Mouse (Mus musculus) heart, embryonic 10.5 days (tissue): ENCODE results near the gene Chd8. TPM values are rescaled to one million over a fixed set of nuclear protein-coding genes. Genes with fewer than 3 reads are reported as not detected.
"Not testable (repeated sequence)": the region's sequence is repeated elsewhere in the genome, so short reads cannot be mapped to it uniquely, and the experiment has no call there.

Experiments
- DNase-seq: peaks from one replicate; pipeline ENCODE4 v3.0.0-alpha.2; 2017; ENCODE audit warnings: low spot score
- H3K27ac ChIP-seq: fragments of 300-500 bp; sonication (generic); 2 replicates; pipeline ENCODE4 v1.5.1; 2016; ENCODE audit warnings: mild to moderate bottlenecking
- H3K27me3 ChIP-seq: fragments of 300-500 bp; sonication (generic); 2 replicates; pipeline ENCODE4 v1.6.1; 2016; ENCODE audit warnings: mild to moderate bottlenecking; ENCODE audit not compliant: poor library complexity, insufficient read depth, severe bottlenecking
- H3K36me3 ChIP-seq: fragments of 300-500 bp; sonication (generic); 2 replicates; pipeline ENCODE4 v1.6.1; 2016; ENCODE audit warnings: mild to moderate bottlenecking, moderate library complexity
- H3K4me1 ChIP-seq: fragments of 300-500 bp; sonication (generic); 2 replicates; pipeline ENCODE4 v1.6.1; 2016; ENCODE audit warnings: mild to moderate bottlenecking
- H3K4me3 ChIP-seq: fragments of 300-500 bp; sonication (generic); 2 replicates; pipeline ENCODE4 v1.5.1; 2016; ENCODE audit warnings: mild to moderate bottlenecking, moderate library complexity
- H3K9me3 ChIP-seq: fragments of 300-500 bp; sonication (generic); 2 replicates; pipeline ENCODE4 v1.6.1; 2016; ENCODE audit warnings: mild to moderate bottlenecking, moderate library complexity
- WGBS: fragments of 180-500 bp; shearing (Covaris S2); methylation state at CpG from one replicate; pipeline ENCODE4 v1.1.7; 2016; 5-methylcytosine and 5-hydroxymethylcytosine counted together
- polyA plus RNA-seq: library from polyadenylated mRNA; unstranded; fragments of >200 nt; fragmentation: Nextera tagmentation; extraction: Ambion mirVana; gene quantifications from 2 replicates; pipeline ENCODE4 v1.2.1, GENCODE M21; 2016

Chd8 gene
- polyA plus RNA-seq = 32.6 and 34.0 TPM in 2 replicates

DNA sequence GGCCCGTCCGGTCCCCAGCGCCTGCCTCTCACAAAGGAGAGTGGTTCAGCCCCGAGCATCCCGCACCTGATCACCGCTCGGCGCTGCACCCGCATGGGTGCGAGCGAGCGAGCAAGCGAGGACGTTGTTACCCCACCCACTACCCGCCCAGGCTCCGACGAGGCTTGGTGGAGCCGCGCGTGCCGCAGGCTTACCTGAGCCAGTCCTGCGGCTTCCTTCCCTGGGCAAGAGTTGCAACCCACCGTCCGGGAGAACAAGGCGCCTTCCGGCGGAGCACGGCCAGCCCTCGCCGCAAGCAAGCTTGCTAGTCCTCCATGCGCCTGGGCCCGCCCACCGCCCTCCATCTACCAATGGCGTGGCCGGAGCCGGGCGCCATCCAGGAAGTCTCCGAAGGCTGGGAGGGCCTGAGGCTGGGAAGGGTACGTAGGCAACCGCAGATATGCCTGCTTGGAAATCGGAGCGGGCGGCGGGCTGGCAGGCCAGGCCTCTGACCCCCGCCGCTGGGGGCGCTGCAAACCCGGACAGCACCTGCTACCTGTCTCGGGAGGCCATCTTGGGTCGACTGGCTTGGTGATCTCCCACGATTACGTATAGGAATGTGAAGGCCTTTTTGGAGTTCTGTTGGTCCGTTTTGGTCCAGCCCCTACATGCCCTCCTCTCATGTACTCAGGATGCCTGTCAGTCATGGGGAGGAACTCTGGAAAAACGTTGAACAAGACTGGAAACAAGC, at the start of gene Chd8:
Gene Chd8 (minus strand): TSS at position 297 of the 730 bp plus-strand sequence.
- H3K27me3 ChIP-seq = no peaks in the 10 kb centered on the region
- peaks cover 4% of the 10 kb centered on the region; the same call in 1 of the 2 replicates for H3K4me1 ChIP-seq
- peak within 1 kb of the TSS; percentile 82 for H3K4me3 ChIP-seq
- no peaks in the 10 kb centered on the region; the same call in 1 of the 2 replicates for H3K36me3 ChIP-seq
- H3K27ac ChIP-seq = peak within 1 kb of the TSS; percentile 92
- WGBS = 1% methylated on average over 54 of the region's 54 CpGs
- H3K9me3 ChIP-seq = no peaks in the 10 kb centered on the region
- DNase-seq = peak; percentile 99

DNA sequence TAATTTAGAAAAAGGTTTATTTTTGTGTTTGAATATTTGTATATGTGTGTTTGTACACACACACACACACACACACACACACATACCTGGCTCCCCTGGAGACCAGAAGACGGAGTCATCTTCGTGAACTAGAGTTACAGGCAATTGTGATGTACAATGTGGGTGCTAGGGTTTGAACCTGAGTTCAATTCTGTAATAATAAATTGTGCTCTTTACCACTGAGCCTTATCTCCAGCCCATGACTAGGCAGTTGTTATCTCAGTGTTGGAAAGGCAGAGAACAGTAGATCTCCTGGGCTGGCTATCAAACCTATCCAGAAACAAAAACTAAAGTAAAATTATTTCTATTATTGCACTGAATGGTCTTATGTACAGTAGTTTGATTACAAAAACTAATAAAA, 48.5 kb upstream of the Chd8 start:
- Histone ChIP-seq H3K36me3 (peaks cover 11% of the 10 kb centered on the region; the same call in 1 of the 2 replicates), H3K27ac (no peak overlapping the region), H3K9me3 (no peaks in the 10 kb centered on the region), H3K27me3 (no peaks in the 10 kb centered on the region), H3K4me1 (peaks cover 5% of the 10 kb centered on the region; the same call in 1 of the 2 replicates), H3K4me3 (no peak overlapping the region)
- no peak for DNase-seq
- 97% methylated on average over 2 of the region's 2 CpGs for WGBS

DNA sequence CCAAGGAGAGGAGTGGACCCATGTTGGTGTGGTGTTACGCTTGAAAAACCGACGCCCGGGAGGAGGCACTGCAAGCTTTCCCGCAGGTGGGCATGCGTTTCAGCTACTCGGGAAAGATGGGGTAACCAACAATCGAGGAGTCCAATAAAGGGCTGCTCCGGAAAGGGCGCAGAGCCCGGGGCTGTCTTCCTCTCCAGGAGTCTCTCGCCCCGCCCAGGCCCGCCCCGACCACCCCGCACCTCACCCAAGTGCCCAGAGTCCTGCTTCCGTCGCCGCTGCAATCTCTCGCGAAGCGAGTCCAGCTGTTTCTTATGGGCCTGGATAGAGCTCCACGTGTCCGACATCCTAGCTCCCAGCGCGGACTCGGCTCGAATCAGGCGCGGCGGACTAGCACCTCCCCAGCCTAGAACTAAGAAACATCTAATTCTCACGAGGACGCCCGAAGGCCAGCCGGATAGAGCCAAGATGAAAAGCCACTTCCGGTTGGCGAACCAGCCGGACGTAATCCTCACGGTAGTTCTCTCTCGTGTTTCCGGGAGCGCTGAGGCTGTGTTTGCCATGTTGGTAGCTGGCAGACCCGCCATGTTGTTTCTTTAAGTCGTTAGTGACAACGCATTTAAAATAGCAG, 47.2 kb upstream of the Chd8 start, which contains the start of gene Mettl3:
Gene Mettl3 (minus strand): TSS at position 485 of the 628 bp plus-strand sequence.
- peak within 1 kb of the TSS; percentile 96 for H3K27ac ChIP-seq
- no peaks in the 10 kb centered on the region for H3K9me3 ChIP-seq
- peak within 1 kb of the TSS; percentile 82 for H3K4me3 ChIP-seq
- peaks cover 12% of the 10 kb centered on the region for H3K36me3 ChIP-seq
- WGBS = under 1% methylated on average over 46 of the region's 46 CpGs
- H3K27me3 ChIP-seq = no peaks in the 10 kb centered on the region
- DNase-seq = peak; percentile 97
- H3K4me1 ChIP-seq = peaks cover 5% of the 10 kb centered on the region; the same call in 1 of the 2 replicates

DNA sequence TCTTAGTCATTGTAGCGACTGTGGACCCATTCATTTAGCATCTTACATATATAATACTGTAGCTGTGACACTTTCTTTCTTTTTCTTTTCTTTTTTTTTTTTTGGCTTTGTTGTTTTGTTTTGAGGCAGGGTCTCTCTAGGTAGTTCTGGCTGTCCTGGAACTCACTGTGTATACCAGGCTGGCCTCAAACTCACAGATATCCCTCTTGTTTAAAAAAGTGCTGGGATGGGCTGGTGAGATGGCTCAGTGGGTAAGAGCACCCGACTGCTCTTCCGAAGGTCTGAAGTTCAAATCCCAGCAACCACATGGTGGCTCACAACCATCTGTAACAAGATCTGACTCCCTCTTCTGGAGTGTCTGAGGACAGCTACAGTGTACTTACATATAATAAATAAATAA, 45.9 kb upstream of the Chd8 start:
- not testable (repeated sequence) for H3K27me3 ChIP-seq, DNase-seq, H3K4me3 ChIP-seq, H3K27ac ChIP-seq, H3K9me3 ChIP-seq, H3K4me1 ChIP-seq
- H3K36me3 ChIP-seq = peaks cover 18% of the 10 kb centered on the region
- 81% methylated on average over 3 of the region's 3 CpGs for WGBS

DNA sequence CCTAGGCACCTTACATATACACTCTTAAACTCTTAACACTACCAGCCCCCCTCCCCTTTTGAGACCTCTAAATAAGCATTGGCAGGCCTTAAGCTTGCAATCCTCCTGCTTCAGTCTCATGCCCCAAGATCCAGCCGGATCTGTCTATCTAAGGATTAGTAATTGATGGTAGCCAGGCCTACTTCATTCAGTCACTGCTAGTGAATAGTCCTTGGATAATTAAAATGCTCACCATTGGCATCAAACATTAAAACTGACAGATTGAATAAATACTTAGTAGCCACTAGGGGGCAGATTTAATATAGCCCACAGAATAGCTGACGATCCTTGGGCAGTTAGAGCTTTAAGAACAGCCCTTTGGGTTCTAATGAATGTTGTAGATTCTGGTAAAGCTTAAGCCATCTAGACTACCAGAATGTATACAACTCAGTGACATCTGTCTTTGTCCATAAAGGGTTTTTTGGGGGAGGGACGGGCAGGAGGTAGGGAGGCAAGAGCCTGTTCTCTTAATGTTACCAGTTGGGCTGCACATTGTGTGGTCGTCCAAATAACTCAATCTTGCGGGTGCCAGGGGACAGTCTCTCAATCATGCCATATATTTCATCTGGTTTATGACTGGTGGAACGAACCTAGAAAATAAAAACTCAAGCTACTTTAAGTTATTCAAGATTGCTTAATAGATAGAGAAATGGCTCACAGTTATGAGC, 38.1 kb upstream of the Chd8 start:
- no peak for DNase-seq
- peaks cover 90% of the 10 kb centered on the region for H3K36me3 ChIP-seq
- no peaks in the 10 kb centered on the region for H3K4me1 ChIP-seq
- H3K4me3 ChIP-seq = no peak overlapping the region
- no peaks in the 10 kb centered on the region for H3K9me3 ChIP-seq
- 78% methylated on average over 6 of the region's 6 CpGs for WGBS
- H3K27me3 ChIP-seq = no peaks in the 10 kb centered on the region
- no peak overlapping the region for H3K27ac ChIP-seq

DNA sequence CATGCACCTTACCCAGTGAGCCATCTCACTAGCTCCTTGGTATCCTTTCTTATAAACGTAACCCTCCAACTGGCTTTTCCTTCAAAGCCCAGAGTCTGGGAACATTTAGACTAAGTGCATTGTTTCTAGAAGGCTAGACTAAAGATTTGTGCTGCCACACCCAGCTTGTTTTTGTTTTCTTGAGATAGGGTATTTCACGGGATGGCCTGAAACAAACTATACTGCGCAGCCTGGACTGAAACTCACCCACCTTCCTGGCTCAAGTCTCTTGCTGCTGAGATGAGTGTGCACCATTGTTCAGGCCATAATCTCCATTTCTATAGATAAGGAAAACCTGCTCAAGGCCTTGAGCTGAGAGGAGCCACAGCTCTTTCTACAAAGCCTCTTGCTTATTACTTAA, 26.6 kb upstream of the Chd8 start:
- Histone ChIP-seq H3K36me3 (peaks cover 40% of the 10 kb centered on the region), H3K4me1 (peaks cover 6% of the 10 kb centered on the region), H3K27me3 (no peaks in the 10 kb centered on the region), H3K27ac (no peak overlapping the region), H3K4me3 (no peak overlapping the region), H3K9me3 (no peaks in the 10 kb centered on the region)
- WGBS = 77% methylated on average over 3 of the region's 3 CpGs
- no peak for DNase-seq

DNA sequence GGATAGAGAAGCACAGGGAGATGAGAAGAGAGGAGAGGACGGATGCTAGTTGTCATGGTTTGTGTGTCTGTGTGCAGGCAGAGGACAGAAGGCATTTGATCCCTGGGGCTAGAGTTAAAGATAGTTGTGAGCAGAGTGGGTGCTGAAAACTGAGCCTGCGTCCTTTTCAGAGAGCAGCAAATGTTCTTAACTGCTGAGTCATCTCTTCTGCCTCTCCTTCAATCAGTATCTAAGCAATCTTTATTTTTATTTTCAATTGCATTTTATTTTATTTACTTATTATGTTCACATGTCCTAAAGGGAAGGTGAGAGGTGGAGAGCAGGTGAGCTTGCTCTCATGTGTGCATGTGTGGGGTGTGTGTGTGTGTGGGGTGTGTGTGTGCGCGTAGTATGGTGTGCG, 26.0 kb upstream of the Chd8 start:
- no peak overlapping the region for H3K4me3 ChIP-seq
- H3K27me3 ChIP-seq = no peaks in the 10 kb centered on the region
- H3K27ac ChIP-seq = no peak overlapping the region
- peaks cover 34% of the 10 kb centered on the region for H3K36me3 ChIP-seq
- no peak for DNase-seq
- 92% methylated on average over 5 of the region's 5 CpGs for WGBS
- peaks cover 6% of the 10 kb centered on the region for H3K4me1 ChIP-seq
- no peaks in the 10 kb centered on the region for H3K9me3 ChIP-seq

DNA sequence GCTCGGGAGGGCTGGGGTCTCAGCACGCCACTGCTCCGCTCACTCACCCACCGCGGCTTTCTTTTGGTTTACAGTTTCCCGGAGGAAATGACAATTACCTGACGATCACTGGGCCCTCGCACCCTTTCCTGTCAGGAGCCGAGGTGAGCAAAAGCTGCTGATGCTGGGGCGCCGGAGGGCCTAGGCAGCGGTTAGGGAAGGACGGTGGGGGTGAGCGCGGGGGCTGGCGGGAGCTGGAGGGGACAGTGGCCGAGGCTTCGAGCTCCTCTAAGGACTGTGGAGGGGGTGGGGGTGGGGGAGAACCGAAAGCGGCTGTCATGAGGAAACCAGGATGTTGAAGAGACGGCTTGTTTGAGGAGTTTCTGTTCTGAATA, 22.2 kb upstream of the Chd8 start:
- under 1% methylated on average over 21 of the region's 21 CpGs for WGBS
- H3K4me1 ChIP-seq = peaks cover 6% of the 10 kb centered on the region

DNA sequence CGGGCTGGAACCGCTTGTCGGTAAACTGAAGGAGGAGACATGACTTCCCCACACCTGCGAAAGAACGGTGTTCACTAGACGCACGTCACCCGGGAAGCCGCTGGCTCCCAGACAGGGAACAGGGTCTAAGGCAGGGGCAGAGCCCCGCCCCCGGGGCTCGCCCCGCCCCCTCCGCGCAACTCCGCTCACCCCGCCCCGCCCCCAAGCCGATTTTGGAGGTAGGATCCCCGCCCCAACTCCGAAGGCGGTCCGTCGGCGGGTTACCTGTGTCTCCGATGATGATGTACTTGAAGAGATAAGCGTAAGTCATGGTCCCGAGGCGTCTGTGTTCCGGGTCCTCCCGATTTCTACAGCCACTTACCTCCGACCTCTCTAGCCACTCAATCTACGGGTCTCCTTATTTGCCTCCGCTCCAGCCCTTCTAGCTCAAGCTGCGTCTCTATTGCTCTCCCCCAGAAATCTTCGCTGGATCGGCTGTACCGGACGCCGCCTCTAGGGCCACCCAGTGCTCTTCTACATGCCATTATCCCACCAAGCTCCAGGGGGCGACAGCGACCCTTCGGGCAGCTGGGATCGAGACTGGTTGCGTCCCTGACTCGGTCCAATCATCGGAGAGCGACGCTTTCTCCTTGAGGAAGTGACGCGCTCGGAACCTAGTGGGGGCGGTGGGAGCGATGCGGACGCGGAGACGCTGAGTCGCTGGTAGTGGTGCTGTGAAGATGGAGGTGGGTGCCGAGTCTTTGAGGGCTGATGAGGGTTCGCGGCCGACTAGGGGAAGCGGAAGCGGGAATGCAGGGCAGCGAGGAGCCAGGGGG, 21.6 kb upstream of the Chd8 start, which contains the start of the genes Tox4 and Rab2b:
Gene Tox4 (plus strand): TSS at position 215 of the 815 bp plus-strand sequence.
Gene Rab2b (minus strand): TSS at position 614 of the 815 bp plus-strand sequence.
- Histone ChIP-seq H3K36me3 (peaks cover 13% of the 10 kb centered on the region; the same call in 1 of the 2 replicates), H3K27ac (peak within 1 kb of the TSS; percentile 91), H3K4me1 (peaks cover 6% of the 10 kb centered on the region), H3K27me3 (no peaks in the 10 kb centered on the region), H3K9me3 (no peaks in the 10 kb centered on the region), H3K4me3 (peak within 1 kb of the TSS; percentile 94)
- WGBS = under 1% methylated on average over 66 of the region's 66 CpGs
- DNase-seq = peak; percentile 100

More for the DNA sequence above, 22.2 kb upstream of the Chd8 start:
- Histone ChIP-seq H3K4me3 (peak overlapping the region; percentile 94), H3K27ac (peak overlapping the region; percentile 91), H3K9me3 (no peaks in the 10 kb centered on the region), H3K27me3 (no peaks in the 10 kb centered on the region), H3K36me3 (peaks cover 13% of the 10 kb centered on the region; the same call in 1 of the 2 replicates)
- no peak for DNase-seq

DNA sequence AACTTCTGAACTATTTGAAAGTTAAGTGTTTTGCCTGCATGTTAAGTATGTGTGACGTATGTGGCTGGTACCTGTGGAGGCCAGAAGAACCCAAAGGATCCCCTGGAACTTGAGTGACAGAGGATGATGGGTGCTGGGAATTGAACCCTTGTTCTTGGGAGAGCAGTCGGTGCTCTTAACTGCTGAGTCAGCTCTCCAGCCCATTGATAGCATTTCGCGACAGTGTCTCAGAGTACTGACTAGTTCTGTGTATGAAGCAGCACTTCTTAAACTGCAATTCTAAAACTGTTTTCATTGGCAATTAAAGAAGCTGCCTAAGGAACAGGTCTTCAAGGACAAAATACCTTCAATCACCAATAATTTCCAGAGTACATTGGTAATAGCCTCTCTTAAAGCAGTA, 19.6 kb upstream of the Chd8 start:
- Histone ChIP-seq H3K4me1 (peaks cover 6% of the 10 kb centered on the region), H3K9me3 (no peaks in the 10 kb centered on the region), H3K27me3 (no peaks in the 10 kb centered on the region), H3K27ac (no peak overlapping the region), H3K36me3 (peaks cover 20% of the 10 kb centered on the region; the same call in 1 of the 2 replicates), H3K4me3 (no peak overlapping the region)
- 86% methylated on average over 4 of the region's 4 CpGs for WGBS
- no peak for DNase-seq

DNA sequence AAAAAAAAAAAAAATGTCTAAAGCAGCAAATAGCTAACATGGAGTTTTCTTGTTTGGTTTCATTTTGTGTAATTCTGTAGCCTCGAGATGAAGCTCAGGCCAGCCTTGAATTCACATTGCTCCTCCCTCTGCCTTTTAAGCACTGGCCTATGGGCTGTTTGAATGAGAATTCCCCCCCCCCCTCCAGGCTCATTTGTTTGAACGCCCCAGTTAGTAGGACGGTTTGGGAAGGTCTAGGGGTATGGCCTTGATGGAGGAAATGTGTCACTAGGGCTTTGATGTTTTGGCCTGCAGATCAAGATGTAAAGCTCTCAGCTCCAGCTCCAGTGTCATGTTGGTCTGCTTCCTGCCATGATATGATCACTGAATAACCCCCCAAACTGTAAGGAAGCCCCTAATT, 15.2 kb upstream of the Chd8 start:
- no peak for DNase-seq
- Histone ChIP-seq H3K36me3 (peaks cover 29% of the 10 kb centered on the region), H3K4me3 (no peak overlapping the region), H3K27me3 (no peaks in the 10 kb centered on the region), H3K4me1 (no peaks in the 10 kb centered on the region), H3K9me3 (no peaks in the 10 kb centered on the region), H3K27ac (no peak overlapping the region)
- 78% methylated on average over 3 of the region's 3 CpGs for WGBS
